Mouse (Mus musculus) C2C12 (cell line): ENCODE results near the gene Cep83. TPM values are rescaled to one million over a fixed set of nuclear protein-coding genes. Genes with fewer than 3 reads are reported as not detected.

Experiments
- H3K27me3 ChIP-seq: one replicate; pipeline ENCODE4 v1.6.1; 2011; ENCODE audit not compliant: control insufficient read depth, insufficient read depth, insufficient read length
- H3K36me3 ChIP-seq: one replicate; pipeline ENCODE4 v1.6.1; 2011; ENCODE audit not compliant: control insufficient read depth, insufficient read depth
- H3K4me3 ChIP-seq: one replicate; pipeline ENCODE4 v1.5.1; 2011; ENCODE audit warnings: mild to moderate bottlenecking, control low read depth; ENCODE audit not compliant: poor library complexity, insufficient read depth, severe bottlenecking
- H3K79me2 ChIP-seq: one replicate; pipeline ENCODE4 v1.6.1; 2011; ENCODE audit not compliant: control insufficient read depth, insufficient read depth
- H3K79me3 ChIP-seq: one replicate; pipeline ENCODE4 v1.6.1; 2011; ENCODE audit warnings: low read depth, control low read depth
- H3ac ChIP-seq: one replicate; pipeline ENCODE3; 2011; ENCODE audit warnings: low read depth; ENCODE audit not compliant: control insufficient read depth, insufficient read length
- CEBPB ChIP-seq: IDR thresholded peaks from one replicate; pipeline ENCODE4 v1.6.1; 2011; ENCODE audit warnings: low read depth, mild to moderate bottlenecking, control low read depth, moderate library complexity
- CTCF ChIP-seq: IDR thresholded peaks from one replicate; pipeline ENCODE4 v1.5.1; 2011; ENCODE audit not compliant: control insufficient read depth, insufficient read depth, insufficient read length
- FOSL1 ChIP-seq: IDR thresholded peaks from one replicate; pipeline ENCODE4 v1.8.0; 2011; ENCODE audit warnings: mild to moderate bottlenecking, low read length; ENCODE audit not compliant: poor library complexity, insufficient read depth, severe bottlenecking
- MAX ChIP-seq: IDR thresholded peaks from one replicate; pipeline ENCODE4 v1.6.1; 2011; ENCODE audit warnings: mild to moderate bottlenecking, control low read depth
- MYOD1 ChIP-seq: IDR thresholded peaks from one replicate; pipeline ENCODE4 v1.6.1; 2011; ENCODE audit warnings: low read depth; ENCODE audit not compliant: control insufficient read depth, insufficient read length
- MYOG ChIP-seq: IDR thresholded peaks from one replicate; pipeline ENCODE4 v1.6.1; 2011; ENCODE audit not compliant: control insufficient read depth, insufficient read length; ENCODE audit errors: extremely low read depth
- USF1 ChIP-seq: IDR thresholded peaks from one replicate; pipeline ENCODE4 v1.6.1; 2011; ENCODE audit warnings: low read depth, mild to moderate bottlenecking, control low read depth, moderate library complexity
- polyA plus RNA-seq: library from polyadenylated mRNA; unstranded; fragments of >200 nt; fragmentation: generic; extraction: Trizol; gene quantifications from one replicate; pipeline ENCODE4 v1.2.1, GENCODE M21; 2012; ENCODE audit warnings: missing spikeins

The Cep83 gene
- polyA plus RNA-seq, 1 experiment, result 5.6 TPM

- Histone ChIP-seq H3ac (no peak overlapping the region), H3K36me3 (no peaks in the 10 kb centered on the region), H3K79me2 (no peaks in the 10 kb centered on the region), H3K27me3 (no peaks in the 10 kb centered on the region), H3K79me3 (no peaks in the 10 kb centered on the region), H3K4me3 (no peak overlapping the region)
- TF ChIP-seq CEBPB (no peak), MYOD1 (no peak), FOSL1 (no peak), MYOG (no peak), USF1 (no peak), MAX (no peak), CTCF (no peak)
Measured at GRCm38 (mm10) chr10:94799485-94800239, 111.2 kb downstream of the Cep83 start.

DNA sequence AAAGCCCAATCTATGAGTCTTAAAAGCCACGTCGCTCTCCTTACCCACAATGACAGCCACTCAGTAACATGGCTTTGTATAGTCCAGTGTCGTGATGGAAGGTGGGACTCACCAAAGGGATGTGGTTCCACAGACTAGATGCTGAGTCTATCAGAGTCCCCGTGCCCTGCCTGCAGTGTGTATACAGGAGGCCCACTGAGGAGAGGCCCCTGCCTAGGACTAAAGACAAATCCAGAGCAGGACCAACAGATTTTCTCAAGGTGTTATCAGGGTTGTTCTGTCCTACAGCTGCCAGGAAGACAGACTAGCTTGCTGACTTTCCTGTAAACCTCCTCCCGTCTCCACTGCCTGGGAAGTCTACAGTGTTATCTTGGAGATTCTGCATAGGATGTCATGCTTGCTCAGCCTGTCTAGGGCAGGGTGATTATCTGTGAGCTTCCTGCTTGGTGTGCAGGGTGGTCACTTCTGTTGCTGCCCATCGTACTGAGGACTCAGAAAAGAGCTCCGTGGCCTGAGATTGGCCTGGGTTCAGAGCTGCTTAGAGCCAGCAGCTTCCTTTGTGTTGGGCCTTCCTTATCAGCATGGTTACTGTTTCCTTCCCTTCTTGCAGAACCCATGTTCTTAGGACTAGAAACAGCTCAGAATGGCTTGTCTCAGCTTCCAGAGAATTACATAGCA, 112.4 kb downstream of the Cep83 start:
- H3K36me3 ChIP-seq, result no peaks in the 10 kb centered on the region
- H3K79me3 ChIP-seq, result no peaks in the 10 kb centered on the region
- H3K79me2 ChIP-seq, result no peaks in the 10 kb centered on the region
- H3ac ChIP-seq, result no peak overlapping the region
- TF ChIP-seq MYOG, result no peak
- no peak overlapping the region for H3K4me3 ChIP-seq
- no peaks in the 10 kb centered on the region for H3K27me3 ChIP-seq

DNA sequence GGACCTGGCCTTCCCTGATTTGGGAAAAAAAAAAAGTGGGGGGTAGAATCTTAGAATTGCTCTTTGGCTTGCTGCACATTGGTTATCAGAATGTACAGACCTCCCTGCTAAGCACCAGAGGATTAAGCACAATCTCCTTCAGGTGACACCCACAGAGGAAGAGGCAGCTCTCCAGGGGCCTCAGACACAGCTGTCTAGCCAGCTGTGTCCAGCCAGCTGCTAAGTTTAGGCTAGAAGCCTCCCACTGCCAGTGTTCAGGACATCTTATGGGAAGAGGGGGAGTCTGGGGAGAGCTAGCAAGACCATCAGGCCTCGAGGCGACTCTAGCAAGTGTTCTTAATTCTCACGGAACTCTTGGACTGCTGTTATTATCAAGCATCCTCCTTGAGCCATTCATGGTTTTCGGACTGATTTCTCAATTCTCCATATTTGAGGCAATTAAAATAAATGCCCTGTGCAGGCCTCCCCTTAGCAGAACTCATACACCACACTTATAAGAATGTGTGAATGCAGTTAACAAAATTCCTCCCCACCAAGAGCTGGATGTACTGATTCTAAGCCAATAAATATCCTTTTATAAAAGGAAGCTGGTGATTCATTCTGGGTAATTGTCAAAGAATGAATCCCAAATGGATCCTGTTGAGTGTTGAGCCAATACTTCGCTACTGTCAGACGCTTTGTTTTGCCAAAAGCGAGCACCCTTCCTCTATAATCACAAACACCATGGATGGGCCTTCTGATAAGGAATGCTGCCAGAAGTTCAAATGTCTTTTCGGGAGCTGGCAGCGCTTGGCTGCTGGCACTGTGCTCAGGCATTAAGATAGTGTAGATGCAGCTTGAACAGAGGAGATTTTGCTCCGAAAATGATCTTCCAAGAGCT, 115.8 kb downstream of the Cep83 start:
- TF ChIP-seq MYOD1, result no peak
- TF ChIP-seq MYOG, result no peak
- no peak for TF ChIP-seq USF1
- TF ChIP-seq CTCF, result no peak
- TF ChIP-seq MAX, result no peak
- no peak for TF ChIP-seq CEBPB
- TF ChIP-seq FOSL1, result no peak
- Histone ChIP-seq H3ac (no peak overlapping the region), H3K79me3 (no peaks in the 10 kb centered on the region), H3K79me2 (no peaks in the 10 kb centered on the region), H3K4me3 (no peak overlapping the region), H3K27me3 (no peaks in the 10 kb centered on the region), H3K36me3 (no peaks in the 10 kb centered on the region)

GRCm38 (mm10) chr10:94804909-94805220, 116.4 kb downstream of the Cep83 start:
- Histone ChIP-seq H3K27me3 (no peaks in the 10 kb centered on the region), H3ac (no peak overlapping the region), H3K79me2 (no peaks in the 10 kb centered on the region), H3K36me3 (no peaks in the 10 kb centered on the region), H3K4me3 (no peak overlapping the region), H3K79me3 (no peaks in the 10 kb centered on the region)
- TF ChIP-seq FOSL1, result no peak
- no peak for TF ChIP-seq USF1
- TF ChIP-seq CEBPB, result no peak
- TF ChIP-seq CTCF, result no peak
- TF ChIP-seq MYOD1, result no peak
- TF ChIP-seq MYOG, result no peak
- TF ChIP-seq MAX, result no peak

DNA sequence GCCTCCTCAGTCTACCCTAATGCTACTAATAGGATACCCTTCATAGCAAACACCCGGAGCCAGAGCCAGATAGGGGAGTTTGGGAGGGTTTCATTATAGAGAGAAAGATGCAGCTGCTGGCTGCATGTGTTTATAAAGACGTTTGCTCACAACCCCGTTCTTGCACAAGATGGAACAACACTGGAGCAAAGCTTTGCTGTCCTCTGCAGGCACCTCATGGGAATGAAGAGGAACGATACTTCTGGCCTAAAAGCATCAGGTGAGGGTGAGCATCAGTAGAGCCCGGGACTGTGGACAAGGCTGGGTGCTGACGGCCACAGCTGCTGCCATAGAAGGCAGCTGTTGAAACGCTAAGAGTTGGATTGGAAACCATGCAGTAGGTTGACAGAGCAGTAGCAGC, 118.9 kb downstream of the Cep83 start:
- H3K4me3 ChIP-seq, result no peak overlapping the region
- no peak overlapping the region for H3ac ChIP-seq
- no peak for TF ChIP-seq MYOD1
- H3K79me3 ChIP-seq, result no peaks in the 10 kb centered on the region
- no peaks in the 10 kb centered on the region for H3K79me2 ChIP-seq
- H3K27me3 ChIP-seq, result no peaks in the 10 kb centered on the region
- H3K36me3 ChIP-seq, result no peaks in the 10 kb centered on the region

DNA sequence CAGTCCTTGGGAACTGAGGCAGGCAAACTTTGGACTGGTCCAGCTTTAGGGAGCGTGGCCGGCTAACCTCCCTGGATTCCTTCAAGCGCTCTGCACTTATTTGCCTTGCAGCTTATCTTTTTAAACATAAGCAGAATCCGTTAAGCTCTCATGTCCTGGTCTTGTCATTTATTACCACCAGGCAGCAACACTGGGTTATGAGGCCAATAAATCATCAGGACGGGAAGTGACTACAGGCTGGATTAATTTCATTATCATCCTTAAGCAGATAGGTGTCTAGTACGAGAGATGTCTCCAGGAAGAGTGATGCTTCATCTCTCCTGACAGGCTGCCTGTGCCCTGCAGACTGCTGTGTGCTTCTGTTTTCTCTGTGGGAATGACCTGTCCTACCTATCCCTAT, 119.8 kb downstream of the Cep83 start:
- Histone ChIP-seq H3K79me3 (no peaks in the 10 kb centered on the region), H3ac (no peak overlapping the region), H3K36me3 (no peaks in the 10 kb centered on the region), H3K4me3 (no peak overlapping the region), H3K27me3 (no peaks in the 10 kb centered on the region), H3K79me2 (no peaks in the 10 kb centered on the region)
- no peak for TF ChIP-seq FOSL1
- no peak for TF ChIP-seq MAX
- TF ChIP-seq CTCF, result no peak
- TF ChIP-seq CEBPB, result no peak
- TF ChIP-seq MYOG, result no peak
- no peak for TF ChIP-seq MYOD1
- TF ChIP-seq USF1, result no peak
